Mouse (Mus musculus): ENCODE measurements around the gene Pim1.

DNA sequence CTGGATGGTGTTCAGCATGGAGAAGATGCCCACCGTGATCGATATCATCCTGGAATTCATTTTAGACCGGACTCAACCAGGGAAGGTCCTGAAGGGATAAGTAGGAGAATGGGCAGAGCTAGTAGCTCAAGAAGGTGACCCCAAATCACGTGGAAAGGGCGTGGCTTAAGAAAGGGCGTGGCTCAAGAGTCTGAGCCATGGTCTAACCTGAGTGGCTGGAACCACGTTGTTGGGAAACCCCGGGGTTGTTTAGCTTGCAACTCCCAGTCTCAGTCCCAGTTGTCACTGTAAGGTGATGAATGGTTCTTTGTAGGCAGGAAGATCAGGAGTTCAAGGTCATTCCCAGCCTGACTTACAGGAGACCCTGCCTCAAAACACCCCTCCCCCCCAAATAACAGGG, 29.2 kb downstream of the Pim1 start:
- TF ChIP-seq POLR2A (IDR thresholded peaks at IDR 0.05; ENCODE audit: low read depth, low read length) (no peak), CTCF (IDR thresholded peaks at IDR 0.05; ENCODE audit: extremely low read depth, insufficient read length, insufficient replicate concordance, low read depth, low read length) (no peak)

Measured in small intestine, adult 2 months (tissue).